In the genomic region with DNA sequence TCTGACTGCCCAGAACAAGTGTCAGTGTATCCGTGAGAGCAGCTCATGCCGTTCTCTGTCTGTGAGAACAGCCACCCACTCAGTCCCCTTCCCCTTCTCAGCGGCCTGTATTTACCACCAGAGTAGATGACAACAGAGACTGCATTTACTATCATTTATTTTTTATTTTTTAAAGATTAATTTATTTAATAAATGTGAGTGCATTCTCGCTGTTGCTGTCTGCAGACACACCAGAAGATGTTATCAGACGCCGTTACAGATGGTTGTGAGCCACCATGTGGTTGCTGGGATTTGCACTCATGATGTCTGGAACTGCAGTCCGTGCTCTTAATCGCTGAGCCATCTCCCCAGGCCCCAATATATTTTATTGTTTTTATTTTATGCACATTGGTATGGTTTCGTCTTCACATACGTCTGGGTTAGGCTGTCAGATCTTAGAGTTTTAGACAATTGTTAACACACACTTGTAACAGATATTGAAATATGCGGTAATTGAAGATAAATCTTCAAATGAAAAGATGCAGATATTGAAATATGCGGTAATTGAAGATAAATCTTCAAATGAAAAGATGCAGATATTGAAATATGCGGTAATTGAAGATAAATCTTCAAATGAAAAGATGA, we compare ENCODE assay signal across 8 mouse cellular contexts. TPM values are rescaled to one million over a fixed set of nuclear protein-coding genes. Genes with fewer than 3 reads are reported as not detected.
DNase-seq lines count a peak whose midpoint lies in the region; ATAC-seq and TF ChIP-seq lines count a peak whose summit lies in the region.
"Not testable (repeated sequence)": the region's sequence is repeated elsewhere in the genome, so short reads cannot be mapped to it uniquely, and the experiment has no call there.
"Had no signal": no experiment of that assay in that cellular context is flagged by ENCODE, and none has a peak within 500 bp of the region (broad histone marks: within the 10 kb centered on the region; RNA-seq: fewer than 3 reads in every experiment).

No protein-coding gene starts in this region.

- not testable (repeated sequence) for H3K9me3 ChIP-seq in G1E (replicated peaks); stomach, embryonic 14.5 days (ENCODE audit: control insufficient read depth, low read depth, low read length)

- not testable (repeated sequence) for DNase-seq in G1E (ENCODE audit: low spot score)
- DNase-seq in cerebellum, postnatal 10 days: peak; percentile 15 to 17
- DNase-seq in heart, adult 18-20 months: peak; percentile 13 to 18
- DNase-seq in layer of hippocampus, postnatal 36 days: peak; percentile 77 to 78
- peak; percentile 30 for DNase-seq in lung, postnatal 36 days

- not testable (repeated sequence) for H3K27me3 ChIP-seq in G1E (ENCODE audit: insufficient read depth, low read length); stomach, embryonic 14.5 days (ENCODE audit: control insufficient read depth, insufficient read depth, low read length)

- H3K27ac ChIP-seq in stomach, embryonic 14.5 days (ENCODE audit: low read length): not testable (repeated sequence)

- H3K4me3 ChIP-seq in G1E (ENCODE audit: low read depth, low read length): peak overlapping the region; percentile 46
- H3K4me3 ChIP-seq in stomach, embryonic 14.5 days (ENCODE audit: low read depth, low read length): not testable (repeated sequence)

- 80% methylated on average over 13 of the region's 13 CpGs for WGBS in stomach, embryonic 14.5 days

- H3K9ac ChIP-seq in stomach, embryonic 14.5 days (replicated peaks; ENCODE audit: low read depth, low read length): not testable (repeated sequence)

- TF ChIP-seq CTCF in G1E (IDR thresholded peaks at IDR 0.05; ENCODE audit: low read depth, low read length): not testable (repeated sequence)

- H3K36me3 ChIP-seq in G1E (replicated peaks); stomach, embryonic 14.5 days (ENCODE audit: control insufficient read depth, insufficient read depth, low read length): not testable (repeated sequence)

- not testable (repeated sequence) for H3K4me2 ChIP-seq in stomach, embryonic 14.5 days (replicated peaks; ENCODE audit: low read depth, low read length)

- not testable (repeated sequence) for ATAC-seq in G1E (ENCODE audit: extremely low read depth, insufficient number of reproducible peaks, low FRiP score, poor library complexity, severe bottlenecking)
- peak; percentile 36 for ATAC-seq in inflammation-experienced regulatory T-cells, adult 6 months
- peak; percentile 18; the same call in 1 of the 2 replicates for ATAC-seq in stomach, embryonic 14.5 days (ENCODE audit: insufficient number of reproducible peaks, insufficient read depth, low FRiP score, low read depth)

- peaks cover 54% of the 10 kb centered on the region for H3K4me1 ChIP-seq in G1E (ENCODE audit: insufficient read depth, low read depth, low read length)
- H3K4me1 ChIP-seq in stomach, embryonic 14.5 days (ENCODE audit: control insufficient read depth, insufficient read depth, low read length): not testable (repeated sequence)

RNA-seq across cellular contexts. Expression of a gene that starts 11.5 kb away (rescaled TPM):
- total RNA-seq in G1E (2014; fragmentation: Nextera tagmentation): 26.2 and 36.0 TPM in 2 replicates
- 7.7 and 9.1 TPM in 2 replicates for total RNA-seq in G1E (2017)
- polyA plus RNA-seq in G1E (2012): 5.0 and 5.6 TPM in 2 replicates
- total RNA-seq in heart, adult 18-20 months (2021): not detected
- polyA plus RNA-seq in inflammation-experienced regulatory T-cells, adult 6 months (2017; shearing (Covaris generic)): under 1 TPM; 0.28 to 0.54 (median 0.52) TPM
- total RNA-seq in layer of hippocampus, postnatal 36 days (2021): 1 to 10 TPM; 3.8 to 6.0 TPM
- polyA plus RNA-seq in stomach, embryonic 14.5 days (2014; fragmentation: Nextera tagmentation; extraction: Ambion mirVana): 0.20 and 0.38 TPM in 2 replicates
- total RNA-seq: gastrocnemius, postnatal 25 days had no signal

Comparison
In these comparisons a context has a peak if more than half of its experiments do, and no peak if none do; other contexts are left out.
1. RNA of a gene that starts 11.5 kb away (total RNA-seq): 7.7 to 36.0 TPM in G1E and 3.8 to 6.0 TPM in layer of hippocampus, postnatal 36 days; not detected in heart, adult 18-20 months; every median in the first group is over 4 times any median in the second.